Mouse (Mus musculus): ENCODE measurements at regions not wholly inside any gene's neighbourhood (a gene's known extent, or its start where the extent isn't known, plus 50 kb on each side); places are given as distances from the start of the nearest gene placed in this dataset.

DNA sequence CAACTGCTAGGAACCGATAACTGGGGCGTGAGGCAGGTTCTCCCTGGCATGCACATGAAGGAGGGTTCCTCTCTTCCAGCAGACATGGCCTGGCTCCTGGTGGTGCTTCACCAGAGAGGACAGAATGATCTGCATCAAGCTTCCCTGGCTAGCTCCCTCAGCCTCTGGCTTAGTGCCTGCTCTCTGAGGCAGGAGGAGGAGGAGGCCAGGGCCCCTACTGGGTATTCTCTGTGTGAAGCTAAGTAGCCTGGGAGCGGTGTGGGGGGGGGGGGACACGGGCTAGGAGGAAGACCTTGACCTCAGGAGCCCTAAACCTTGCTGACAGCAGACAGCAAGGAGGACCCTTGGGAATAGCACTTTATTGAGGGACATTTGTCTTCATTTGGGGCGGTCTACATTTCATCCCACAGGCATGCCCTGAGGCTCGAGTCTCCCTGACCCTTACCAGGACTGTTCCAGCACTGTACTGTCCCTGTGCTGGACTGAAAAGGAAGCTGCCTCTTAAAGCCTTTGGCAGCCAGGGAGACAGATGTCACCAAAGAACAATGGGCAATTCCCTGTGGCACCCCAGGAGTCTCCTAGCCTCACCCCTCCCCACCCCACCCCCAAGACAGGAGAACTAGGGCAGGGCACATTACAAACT lies 335.7 kb downstream of the H2al1j start:
- DNase-seq = peak; percentile 90

DNA sequence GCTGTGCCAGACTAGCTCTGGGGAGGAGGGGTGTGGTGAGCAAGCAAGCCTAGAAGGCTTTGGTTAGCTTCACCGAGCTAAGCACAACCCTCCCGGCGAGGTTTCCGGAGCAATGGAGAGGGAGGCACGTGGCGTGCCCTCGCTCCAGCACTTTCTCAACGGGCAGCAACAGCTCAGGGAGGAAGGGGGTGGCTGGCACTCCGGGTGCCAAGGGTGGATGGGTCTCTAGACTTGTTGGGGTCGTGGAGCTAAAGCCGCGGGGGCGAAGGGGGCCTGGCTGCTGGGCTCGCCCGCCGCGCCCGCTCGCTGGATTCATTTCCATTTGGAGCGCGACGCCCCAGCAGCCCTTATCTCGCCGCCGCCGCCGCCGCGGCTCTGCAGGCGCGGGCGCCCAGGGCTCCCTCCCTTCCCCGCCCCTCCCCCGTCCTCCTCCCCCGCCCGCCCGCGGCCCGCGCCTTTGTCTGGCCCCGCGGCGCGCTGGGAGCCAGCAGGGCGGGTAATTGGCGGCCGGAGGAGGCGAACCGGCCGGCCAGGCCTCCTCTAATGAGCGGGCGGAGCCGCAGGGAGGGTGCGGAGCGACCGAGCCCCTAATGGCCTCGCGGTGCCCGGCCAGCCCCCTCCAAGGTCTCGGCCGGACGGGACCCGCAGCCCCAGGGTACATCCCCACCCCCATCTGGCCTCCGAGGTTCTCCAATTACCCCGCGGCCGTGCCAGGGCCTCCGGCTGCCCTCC lies 336.9 kb downstream of the H2al1j start:
- DNase-seq = peak; percentile 97

DNA sequence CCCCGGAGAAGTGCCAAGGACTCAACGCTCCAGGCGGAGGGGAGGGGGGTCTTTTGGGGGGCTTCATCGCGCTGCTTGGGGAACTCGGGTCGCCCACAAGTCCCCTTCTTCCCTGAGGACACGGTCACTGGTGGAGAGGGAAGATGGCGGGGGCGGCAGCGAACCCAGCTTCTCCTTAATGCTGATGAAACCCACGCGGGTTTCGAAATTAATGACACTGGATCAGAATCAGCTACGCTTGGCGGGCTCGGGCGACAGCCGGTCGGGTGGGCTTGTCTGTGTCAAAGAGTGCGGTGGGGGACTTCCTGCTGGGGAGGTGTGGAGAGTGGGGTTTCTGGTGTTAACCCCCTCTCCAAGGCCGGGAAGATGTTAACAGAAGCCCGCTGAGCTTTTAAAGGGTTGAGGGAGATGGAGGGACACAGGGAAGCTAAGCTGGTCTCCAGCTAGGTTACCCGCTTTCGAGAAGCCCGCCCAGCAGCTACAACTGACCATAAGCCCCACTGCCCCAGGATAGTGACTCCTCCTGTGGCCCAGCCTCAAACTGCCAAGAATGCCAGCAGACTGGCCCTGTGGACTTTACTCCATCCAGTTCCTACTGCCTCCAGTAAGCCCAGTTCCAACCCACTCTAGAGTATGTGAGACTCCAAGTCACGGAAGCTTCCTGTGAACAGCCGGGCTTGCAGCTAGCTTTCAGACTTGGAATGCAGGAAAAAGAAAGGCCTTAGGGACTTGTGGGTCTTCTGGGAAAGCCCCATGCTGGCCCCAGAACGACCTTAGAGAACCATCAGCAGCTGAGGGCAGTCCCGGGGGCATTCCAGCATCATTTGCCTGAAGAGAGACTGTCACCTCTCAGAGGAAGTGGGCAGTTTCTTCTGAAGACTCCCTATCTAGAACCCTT lies 337.7 kb downstream of the H2al1j start:
- peak; percentile 91 for DNase-seq

DNA sequence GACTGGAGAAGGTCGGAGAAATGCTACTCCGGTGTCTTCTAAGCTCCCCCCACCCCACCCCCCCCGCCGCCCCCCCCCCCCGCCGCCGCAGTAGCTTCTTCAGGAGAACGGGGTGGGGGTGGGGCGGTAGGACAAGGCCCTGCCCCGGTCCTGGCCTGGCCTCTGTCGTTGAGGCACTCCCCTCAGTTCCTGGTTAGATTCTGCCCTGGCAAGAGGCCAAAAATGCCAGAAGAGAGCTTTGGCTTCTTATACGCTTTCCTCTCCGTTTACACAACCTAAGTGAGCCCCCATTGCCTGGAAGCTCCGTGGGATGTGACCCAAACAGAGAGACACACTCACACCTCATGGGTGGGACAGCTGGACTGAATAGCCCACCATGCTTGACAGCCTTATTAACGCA lies 338.9 kb downstream of the H2al1j start:
- DNase-seq = no peak

DNA sequence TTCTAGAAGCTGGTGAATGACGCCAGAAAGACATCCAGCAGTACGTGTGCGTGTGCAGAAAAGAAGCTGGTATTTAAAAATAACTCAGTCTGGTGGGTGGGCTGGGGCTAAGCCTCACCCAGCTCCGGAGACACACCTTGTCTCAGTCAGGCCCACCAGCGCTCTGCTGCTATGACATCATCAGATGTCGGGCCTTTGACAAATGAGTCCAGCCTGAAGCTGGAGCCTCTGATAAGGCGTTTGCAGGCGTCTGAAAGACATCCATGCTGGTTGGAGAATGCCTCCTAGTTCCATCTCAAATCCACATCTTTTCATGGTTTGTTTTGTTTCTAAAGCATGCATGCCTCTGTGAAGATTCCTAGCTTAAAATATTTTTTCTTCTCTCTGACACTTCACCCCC lies 344.2 kb downstream of the H2al1j start:
- no peak for DNase-seq

DNA sequence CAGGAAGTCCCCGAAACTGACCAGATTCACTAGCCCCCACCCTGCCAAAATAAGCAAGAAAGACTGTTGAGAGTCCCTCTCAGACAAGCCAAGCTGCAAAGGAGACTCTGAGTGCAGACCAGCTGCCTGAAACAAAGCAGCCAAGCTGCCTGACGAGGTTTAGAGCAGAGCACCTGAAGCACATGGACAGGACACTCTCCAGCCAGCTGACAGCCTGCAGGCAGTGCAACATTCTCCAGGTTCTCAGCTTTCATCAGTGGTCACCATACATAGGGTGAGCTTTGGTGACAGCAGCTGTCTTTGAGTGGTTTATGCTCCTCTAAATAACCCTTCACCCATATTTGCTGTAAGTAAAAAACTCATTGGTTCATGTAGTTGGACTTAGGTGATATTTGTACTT lies 350.5 kb downstream of the H2al1j start:
- no peak for DNase-seq

DNA sequence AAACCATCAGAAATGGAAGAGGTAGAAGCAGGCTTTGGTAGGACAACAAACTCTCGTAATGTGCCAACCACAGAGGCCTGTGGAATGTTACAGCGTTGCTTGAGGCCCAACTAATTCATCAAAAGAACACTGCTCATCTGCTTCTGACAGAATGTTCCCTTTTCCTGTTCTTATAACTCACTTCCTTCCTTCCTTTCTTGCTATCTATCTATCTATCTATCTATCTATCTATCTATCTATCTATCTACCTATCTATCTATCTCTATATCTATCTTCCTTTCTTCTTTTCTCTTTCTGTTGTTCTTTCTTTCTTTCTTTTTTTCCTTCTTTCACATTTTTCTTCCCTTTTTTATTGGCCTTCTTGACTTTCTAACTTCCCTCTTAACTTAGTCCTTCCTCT lies 353.7 kb downstream of the H2al1j start:
- no peak for DNase-seq

DNA sequence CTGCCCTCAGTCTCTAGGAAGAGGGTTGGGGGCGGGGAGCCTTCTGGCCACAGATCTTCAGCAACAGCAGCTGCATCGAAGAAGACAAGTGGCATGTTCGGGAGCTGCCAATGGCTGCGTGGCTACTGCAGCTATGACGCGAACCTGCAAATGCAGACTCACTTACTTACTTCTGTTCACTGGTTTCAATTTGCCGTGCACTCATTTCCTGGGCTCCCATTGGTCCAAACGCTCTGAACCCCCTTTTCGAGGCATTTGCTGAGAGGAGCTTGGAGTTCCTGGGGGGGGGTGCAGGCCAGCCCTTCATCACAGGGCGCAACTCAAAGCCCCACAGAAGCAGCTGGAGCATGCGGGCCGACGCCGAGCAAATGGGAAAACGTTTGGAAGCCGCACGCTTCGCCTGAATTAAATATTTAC lies 362.4 kb downstream of the H2al1j start:
- DNase-seq = no peak

DNA sequence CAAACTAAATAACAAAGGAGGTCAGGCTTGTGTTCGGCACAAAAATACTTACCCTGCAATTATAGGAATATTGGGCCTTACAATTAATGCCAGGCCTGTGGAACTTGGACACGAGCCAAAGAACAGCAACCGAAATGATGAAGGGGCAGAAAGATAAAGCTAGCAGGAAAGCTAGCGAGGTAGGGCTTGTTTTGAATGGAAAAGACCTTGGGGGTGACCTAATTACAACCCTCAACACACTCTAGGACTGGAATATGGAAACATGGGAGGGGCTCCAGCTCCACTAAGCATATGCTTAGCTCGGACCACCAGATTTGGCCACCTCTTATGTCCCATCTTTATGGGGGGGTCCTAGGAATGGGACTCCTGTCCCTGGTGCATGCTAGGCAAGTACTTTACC lies 362.8 kb downstream of the H2al1j start:
- no peak for DNase-seq

DNA sequence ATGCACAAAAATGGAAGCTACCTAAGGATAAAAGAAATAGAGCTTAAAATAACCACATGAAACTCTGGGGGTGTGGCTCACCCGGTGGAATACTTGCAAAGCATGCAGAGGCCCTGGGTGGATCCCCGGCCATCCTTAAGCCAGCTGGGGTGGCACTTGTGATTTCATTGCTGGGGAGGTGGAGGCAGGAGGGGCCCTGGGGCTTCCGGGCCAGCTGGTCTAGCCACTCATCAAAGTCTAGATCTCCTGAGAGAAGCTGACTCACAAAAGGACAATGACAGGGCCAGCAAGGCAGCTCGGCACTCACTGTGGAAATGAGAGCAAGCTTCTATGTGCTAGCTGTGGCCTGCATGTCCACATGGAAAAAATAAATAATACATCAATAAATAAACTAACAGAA lies 363.4 kb downstream of the H2al1j start:
- no peak for DNase-seq

DNA sequence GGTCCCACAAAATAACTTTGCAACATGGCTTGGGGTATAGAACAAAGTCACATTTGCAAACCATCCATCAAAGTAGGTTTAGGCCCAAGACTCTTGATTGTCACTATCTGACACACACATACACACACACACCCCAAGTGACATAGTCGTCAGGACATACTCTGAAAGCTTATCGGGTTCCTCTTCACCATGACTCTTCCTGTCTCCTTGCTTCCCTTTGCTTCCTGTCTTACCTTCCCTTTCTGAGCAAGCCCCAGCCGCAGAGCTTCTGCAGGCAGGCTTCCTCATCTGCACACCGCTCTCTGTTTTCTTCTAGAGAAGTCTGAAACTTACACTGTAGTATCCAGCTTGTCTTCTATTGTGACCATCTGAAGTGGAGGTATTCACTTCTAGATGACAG lies 368.9 kb downstream of the H2al1j start:
- DNase-seq = no peak

DNA sequence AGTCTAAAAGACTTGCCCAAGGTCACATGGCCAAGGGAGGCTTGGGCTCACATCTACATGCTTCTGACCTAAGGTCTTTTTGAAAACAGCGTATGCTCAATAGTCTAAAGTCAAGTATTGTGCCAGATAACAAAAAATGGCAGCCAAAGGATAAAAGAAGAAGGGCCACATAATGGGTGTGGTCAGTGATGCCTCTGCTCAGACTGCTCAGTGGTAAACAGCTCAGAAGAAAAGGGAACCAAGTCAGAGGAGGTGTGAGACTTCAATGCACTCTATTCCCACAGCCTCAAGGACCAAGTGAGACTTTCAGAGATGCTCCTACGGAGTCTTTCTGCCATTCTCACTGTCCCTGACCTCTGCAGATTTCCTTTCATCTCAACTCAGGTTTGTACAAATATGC lies 373.5 kb downstream of the H2al1j start:
- no peak for DNase-seq

DNA sequence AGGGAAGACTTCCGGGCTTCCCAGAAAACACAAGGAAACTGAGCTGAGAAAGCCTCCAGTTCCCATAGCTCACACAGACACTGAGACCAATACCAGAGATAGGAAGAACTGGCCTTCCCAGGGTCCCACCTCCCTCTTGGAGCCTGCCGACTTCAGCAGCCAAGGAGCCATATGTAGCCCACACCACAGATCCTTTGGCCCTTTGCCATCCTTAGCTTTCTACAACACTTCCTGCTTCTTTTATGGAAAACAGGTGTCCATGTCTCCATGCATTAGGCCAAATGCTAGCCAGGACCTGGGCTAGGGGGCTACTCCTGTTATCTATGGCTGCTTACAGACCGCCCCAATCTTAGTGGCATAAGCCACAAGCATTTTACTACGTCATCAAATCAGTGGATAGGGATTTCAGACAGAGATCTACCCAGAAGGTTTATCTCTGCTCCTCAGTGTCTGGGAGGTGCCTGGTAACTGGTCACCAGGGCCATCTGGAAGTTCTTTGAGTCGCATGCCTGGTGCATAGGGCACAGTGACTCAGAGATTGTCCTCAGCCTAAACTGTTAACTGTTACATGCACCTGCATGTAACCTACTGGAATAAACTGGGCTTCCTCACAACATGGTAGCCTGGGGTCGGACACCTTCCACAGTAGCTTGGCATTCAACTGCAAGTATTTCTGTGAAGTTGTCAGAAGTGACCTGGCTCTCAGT lies 378.4 kb downstream of the H2al1j start:
- DNase-seq = no peak

DNA sequence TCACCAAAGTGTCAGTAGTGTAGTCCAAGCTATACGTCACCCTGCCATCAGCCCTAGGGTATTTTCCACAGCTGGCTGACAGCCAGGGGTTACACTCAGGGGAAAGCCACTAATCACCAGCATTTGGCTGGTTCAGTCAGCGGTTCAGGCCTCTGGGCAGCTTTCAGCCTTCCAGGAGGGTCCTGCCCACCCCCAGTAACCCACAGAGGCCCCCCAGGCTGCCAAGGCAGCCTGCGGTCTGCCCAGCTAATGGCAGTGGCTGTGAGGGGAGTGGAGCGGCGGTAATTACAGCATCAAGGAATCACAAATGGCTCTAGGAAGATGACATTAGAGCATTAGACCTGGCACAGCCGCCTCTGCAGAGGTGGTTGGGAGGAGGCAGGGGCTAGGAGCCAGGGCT lies 379.7 kb downstream of the H2al1j start:
- DNase-seq = no peak

DNA sequence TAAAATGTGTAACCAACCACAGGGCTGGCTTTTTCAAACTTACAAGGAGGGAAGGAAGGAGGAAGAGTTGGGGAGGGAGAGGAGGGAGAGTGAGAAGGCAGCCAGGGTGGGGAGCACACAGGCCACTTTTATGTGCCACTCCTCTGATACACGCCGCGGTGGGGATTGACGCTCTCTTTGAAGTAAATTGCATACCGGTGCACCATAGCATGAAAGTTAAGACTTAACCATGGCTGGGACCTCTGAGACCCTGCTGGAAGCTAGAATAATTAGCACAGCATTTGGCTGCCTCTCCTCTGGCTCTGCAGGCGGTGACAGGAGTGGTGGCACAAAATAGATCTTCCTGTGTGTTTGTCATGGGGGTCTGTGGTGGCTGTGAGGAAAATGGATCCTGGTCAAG lies 380.7 kb downstream of the H2al1j start:
- DNase-seq = no peak

DNA sequence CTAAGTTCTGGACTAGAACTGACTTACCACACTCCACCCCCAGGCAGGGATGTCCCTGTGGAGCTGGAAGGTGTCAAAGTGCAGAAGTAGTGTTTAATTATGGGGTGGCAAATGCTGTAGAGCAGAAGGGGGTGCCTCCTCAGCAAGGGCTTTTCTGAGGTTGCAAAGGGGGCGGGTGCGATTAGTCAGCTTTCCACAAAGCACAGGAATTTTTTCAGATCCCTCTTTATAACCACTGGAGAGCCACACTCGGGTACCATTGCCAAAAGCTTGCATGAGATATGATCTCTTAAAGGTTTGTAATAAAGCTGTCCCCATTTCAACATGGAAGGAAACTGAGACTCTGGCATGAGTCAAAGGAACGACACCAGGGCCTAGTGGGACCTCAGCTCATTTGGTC lies 381.7 kb downstream of the H2al1j start:
- DNase-seq = no peak

DNA sequence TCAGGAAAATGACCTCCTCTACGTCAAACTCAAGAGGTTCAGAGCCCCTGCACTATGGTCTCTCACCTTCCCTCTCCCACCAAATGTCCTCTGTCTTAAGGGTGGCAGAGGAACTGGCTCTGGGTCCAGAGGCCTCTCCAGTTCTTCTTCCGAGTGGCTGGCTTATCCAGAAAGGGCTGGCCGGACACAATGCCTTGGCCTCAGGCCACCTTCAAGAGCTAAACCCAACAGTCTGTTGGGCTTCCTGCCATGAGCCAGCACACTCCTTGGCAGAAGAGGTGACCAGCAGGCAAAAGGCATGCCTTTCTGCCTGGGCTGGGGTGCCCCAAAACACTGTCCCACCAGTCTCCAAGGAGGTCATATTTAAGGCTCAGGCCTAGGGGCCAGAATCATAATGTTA lies 385.8 kb downstream of the H2al1j start:
- peak; percentile 91 for DNase-seq

DNA sequence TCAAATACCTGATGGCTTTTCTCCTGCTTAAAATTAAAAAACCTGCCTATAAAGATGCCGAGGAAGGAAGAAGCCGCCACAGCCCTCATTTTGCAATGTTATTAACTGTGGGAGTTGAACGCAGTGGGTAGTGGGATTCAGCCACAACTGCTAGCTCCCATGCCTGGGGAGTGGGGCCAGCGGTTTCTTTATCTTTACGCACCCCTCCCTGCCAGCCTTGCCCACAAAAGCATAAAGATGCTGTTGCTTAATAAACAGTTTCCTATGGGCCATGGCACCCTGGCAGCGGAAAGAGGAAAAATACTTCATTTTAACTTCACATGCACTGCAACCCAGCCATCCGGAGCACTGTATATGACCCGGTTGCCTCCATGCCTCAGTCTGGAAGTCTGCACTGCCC lies 389.2 kb downstream of the H2al1j start:
- DNase-seq = no peak

DNA sequence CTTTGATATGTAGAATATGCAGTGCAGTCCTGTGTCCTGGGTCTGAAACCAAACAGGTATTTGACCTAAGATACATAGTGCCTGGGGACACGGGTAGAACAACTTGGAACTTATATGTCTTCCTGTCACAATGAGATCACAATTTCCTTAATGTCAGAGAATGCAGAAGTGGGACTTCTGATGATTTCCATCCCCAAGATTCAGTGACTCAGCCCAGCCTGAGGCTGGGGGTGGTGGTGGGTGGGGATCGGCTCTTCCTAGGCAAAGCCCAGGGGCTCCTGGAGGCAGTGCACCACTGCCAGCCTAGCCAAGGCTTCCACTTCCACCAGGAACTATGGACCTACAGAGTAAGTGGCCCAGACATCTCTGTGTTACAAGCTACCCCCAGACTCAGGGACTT lies 391.2 kb downstream of the H2al1j start:
- DNase-seq = no peak

DNA sequence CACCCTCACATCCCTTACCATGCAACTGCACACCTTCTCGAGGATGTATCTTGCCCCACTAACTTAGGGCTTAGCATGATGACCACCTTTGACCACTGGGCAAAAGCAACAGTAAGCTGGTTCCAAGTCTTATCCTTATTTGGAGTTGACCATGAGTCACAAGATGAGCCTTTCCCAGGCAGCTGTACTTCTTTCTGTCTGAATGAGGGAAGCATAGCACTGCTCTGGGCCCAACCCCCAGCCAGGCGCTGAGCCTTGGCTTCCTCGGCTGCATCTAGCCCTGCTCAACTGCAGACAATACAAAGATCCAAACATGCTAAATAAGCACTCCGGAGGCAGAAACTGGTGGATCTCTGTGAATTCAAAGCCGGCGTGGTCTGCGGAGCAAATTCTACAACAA lies 392.9 kb downstream of the H2al1j start:
- DNase-seq = peak; percentile 94

DNA sequence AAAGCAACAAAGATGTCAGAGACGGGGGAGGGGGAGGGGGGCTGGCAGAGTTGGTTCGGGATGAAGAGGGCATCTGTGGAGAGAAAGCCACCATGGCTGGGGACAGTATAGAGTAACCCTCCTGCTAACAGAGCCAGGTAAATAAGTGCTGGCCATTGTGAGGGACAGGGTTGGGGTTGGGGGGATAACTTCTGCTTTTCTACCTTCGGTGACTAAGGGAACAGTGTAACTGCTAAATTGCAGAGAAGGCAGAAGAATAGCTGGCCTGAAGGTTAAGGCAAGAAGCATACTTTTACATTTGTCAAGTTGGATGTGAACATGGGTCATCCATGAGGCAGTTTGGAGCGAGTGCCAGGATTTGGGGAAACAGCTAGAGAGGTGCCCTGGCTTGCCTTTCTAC lies 395.1 kb downstream of the H2al1j start:
- peak; percentile 37 for DNase-seq

DNA sequence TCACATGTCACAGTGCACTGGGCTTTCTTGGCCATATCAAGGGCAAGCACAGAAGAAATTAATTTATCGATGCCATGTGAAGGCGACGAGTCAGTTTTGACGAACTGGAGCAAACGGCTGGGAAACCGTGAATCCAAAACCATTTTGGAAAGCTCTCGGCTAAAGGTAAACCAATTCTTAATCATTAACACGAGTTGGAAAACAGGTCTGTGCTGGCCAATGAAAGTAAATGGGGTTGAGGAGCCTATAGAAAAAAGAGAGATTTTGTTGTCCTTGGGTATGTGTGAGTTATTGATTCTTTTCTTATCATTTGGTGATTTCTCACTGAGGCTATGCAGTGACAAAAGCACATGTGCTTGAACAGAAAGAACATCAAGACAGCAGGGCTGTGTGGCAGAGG lies 397.1 kb downstream of the H2al1j start:
- DNase-seq = no peak

DNA sequence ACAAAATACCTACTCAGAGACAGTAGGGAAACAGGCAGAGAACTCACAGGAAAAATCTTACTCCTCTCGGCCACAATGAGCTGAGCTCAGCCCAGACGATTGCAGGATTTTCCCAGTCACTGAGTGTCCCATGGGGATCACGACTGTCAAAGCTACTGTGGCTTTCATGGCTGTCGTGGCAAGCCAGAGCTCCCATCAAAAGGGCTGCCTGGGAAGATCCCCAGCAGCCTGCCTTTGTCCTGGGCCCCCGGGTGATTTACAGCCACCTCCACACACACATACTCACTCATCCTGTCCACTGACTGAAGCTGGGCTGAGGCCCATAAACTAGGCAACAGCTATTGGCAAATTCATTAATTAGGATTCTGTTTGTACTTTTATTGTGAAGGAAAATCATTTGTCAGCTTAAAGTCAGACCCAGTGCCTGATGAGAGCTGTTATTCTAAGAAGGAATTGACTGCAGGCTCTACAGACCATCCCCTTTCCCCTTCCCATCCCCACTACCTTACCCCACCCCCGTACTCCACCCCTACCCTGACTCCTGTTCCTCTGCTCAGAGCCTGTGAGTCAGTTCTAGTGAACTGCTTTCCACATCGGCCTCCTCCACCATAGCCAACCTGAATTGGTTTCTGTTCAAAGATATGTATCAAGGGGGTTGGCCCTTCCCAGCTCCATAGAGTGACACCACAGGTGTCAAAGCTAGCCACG lies 399.1 kb downstream of the H2al1j start:
- DNase-seq = peak; percentile 70
